Mouse (Mus musculus): ENCODE data around the gene Wdr70.

GRCm38 (mm10) chr15:7941690-7942089, 157.3 kb downstream of the Wdr70 start:
- TF ChIP-seq CTCF (IDR thresholded peaks at IDR 0.05; ENCODE audit: low read depth) (no peak), EP300 (IDR thresholded peaks at IDR 0.05; ENCODE audit: low read depth) (no peak)

Measured in liver, embryonic 14.5 days (tissue).